Mouse (Mus musculus) G1E (cell line): ENCODE data around the gene Jmjd1c.

Source experiments
- CTCF ChIP-seq: IDR thresholded peaks from 2 replicates; pipeline ENCODE4 v1.5.1; 2012; ENCODE audit warnings: low read depth, low read length, inconsistent platforms, mixed read lengths
- GATA1 ChIP-seq: IDR thresholded peaks from 2 replicates; pipeline ENCODE4 v1.6.1; 2012; ENCODE audit warnings: borderline replicate concordance, low read length, inconsistent platforms, mixed read lengths
- POLR2AphosphoS5 ChIP-seq: IDR thresholded peaks from 2 replicates; pipeline ENCODE4 v1.6.1; 2012; ENCODE audit warnings: low read depth, low read length, inconsistent platforms; ENCODE audit not compliant: insufficient replicate concordance

- TF ChIP-seq CTCF (no peak), POLR2AphosphoS5 (no peak), GATA1 (no peak)
These were observed 30.3 kb downstream of the Jmjd1c start for GRCm38 (mm10) chr10:67126061-67126858.
